Mouse (Mus musculus): ENCODE data around the gene Gjd2. TPM values are rescaled to one million over a fixed set of nuclear protein-coding genes. Genes with fewer than 3 reads are reported as not detected.

The Gjd2 gene
- polyA plus RNA-seq, 1 experiment from 2014 or later, result 0.15 TPM

GRCm38 (mm10) chr2:114047960-114048611, 34.7 kb upstream of the Gjd2 start:
- 89% methylated on average over 5 of the region's 5 CpGs for WGBS
- Histone ChIP-seq H3K27ac (replicated peaks) (no peak overlapping the region), H3K4me1 (peaks cover 6% of the 10 kb centered on the region), H3K4me3 (no peak overlapping the region), H3K36me3 (replicated peaks) (no peaks in the 10 kb centered on the region), H3K9me3 (no peaks in the 10 kb centered on the region), H3K27me3 (replicated peaks; ENCODE audit: low read depth, poor library complexity, severe bottlenecking) (no peaks in the 10 kb centered on the region)
- no peak for DNase-seq (ENCODE audit: low spot score)

- no peak overlapping the region for H3K27ac ChIP-seq (replicated peaks)
- no peak for DNase-seq (ENCODE audit: low spot score)
- H3K4me1 ChIP-seq, result no peaks in the 10 kb centered on the region
- no peaks in the 10 kb centered on the region for H3K36me3 ChIP-seq (replicated peaks)
- no peak overlapping the region for H3K4me3 ChIP-seq
- H3K9me3 ChIP-seq, result no peaks in the 10 kb centered on the region
- 92% methylated on average over 5 of the region's 5 CpGs for WGBS
- H3K27me3 ChIP-seq (replicated peaks; ENCODE audit: low read depth, poor library complexity, severe bottlenecking), result no peaks in the 10 kb centered on the region
These were observed 32.8 kb upstream of the Gjd2 start for GRCm38 (mm10) chr2:114046151-114046664.

- no peaks in the 10 kb centered on the region for H3K27me3 ChIP-seq (replicated peaks; ENCODE audit: low read depth, poor library complexity, severe bottlenecking)
- H3K4me1 ChIP-seq, result no peaks in the 10 kb centered on the region
- H3K9me3 ChIP-seq, result no peaks in the 10 kb centered on the region
- WGBS, result 65% methylated on average over 2 of the region's 2 CpGs
- DNase-seq (ENCODE audit: low spot score), result no peak
- no peak overlapping the region for H3K4me3 ChIP-seq
- no peak overlapping the region for H3K27ac ChIP-seq (replicated peaks)
- no peaks in the 10 kb centered on the region for H3K36me3 ChIP-seq (replicated peaks)
These were observed 24.5 kb upstream of the Gjd2 start for GRCm38 (mm10) chr2:114037926-114038325.

GRCm38 (mm10) chr2:114032259-114032658, 18.8 kb upstream of the Gjd2 start:
- H3K36me3 ChIP-seq (replicated peaks), result no peaks in the 10 kb centered on the region
- no peaks in the 10 kb centered on the region for H3K27me3 ChIP-seq (replicated peaks; ENCODE audit: low read depth, poor library complexity, severe bottlenecking)
- H3K4me3 ChIP-seq, result no peak overlapping the region
- 54% methylated on average over 2 of the region's 2 CpGs for WGBS
- H3K9me3 ChIP-seq, result no peaks in the 10 kb centered on the region
- H3K4me1 ChIP-seq, result peaks cover 9% of the 10 kb centered on the region; the same call in 1 of the 2 replicates
- no peak for DNase-seq (ENCODE audit: low spot score)
- no peak overlapping the region for H3K27ac ChIP-seq (replicated peaks)

- no peaks in the 10 kb centered on the region for H3K4me1 ChIP-seq
- H3K9me3 ChIP-seq, result no peaks in the 10 kb centered on the region
- H3K36me3 ChIP-seq (replicated peaks), result no peaks in the 10 kb centered on the region
- no peak overlapping the region for H3K27ac ChIP-seq (replicated peaks)
- no peak overlapping the region for H3K4me3 ChIP-seq
- no peaks in the 10 kb centered on the region for H3K27me3 ChIP-seq (replicated peaks; ENCODE audit: low read depth, poor library complexity, severe bottlenecking)
- no peak for DNase-seq (ENCODE audit: low spot score)
- 89% methylated on average over 6 of the region's 6 CpGs for WGBS
These were observed 10.0 kb upstream of the Gjd2 start for GRCm38 (mm10) chr2:114023383-114023782.

- Histone ChIP-seq H3K27ac (replicated peaks) (no peak overlapping the region), H3K4me3 (no peak overlapping the region), H3K27me3 (replicated peaks; ENCODE audit: low read depth, poor library complexity, severe bottlenecking) (peaks cover 3% of the 10 kb centered on the region), H3K9me3 (no peaks in the 10 kb centered on the region), H3K4me1 (no peaks in the 10 kb centered on the region), H3K36me3 (replicated peaks) (no peaks in the 10 kb centered on the region)
- DNase-seq (ENCODE audit: low spot score), result no peak
These were observed 6.8 kb upstream of the Gjd2 start for GRCm38 (mm10) chr2:114020210-114020563.

- H3K36me3 ChIP-seq (replicated peaks), result no peaks in the 10 kb centered on the region
- no peak overlapping the region for H3K4me3 ChIP-seq
- H3K27me3 ChIP-seq (replicated peaks; ENCODE audit: low read depth, poor library complexity, severe bottlenecking), result peaks cover 8% of the 10 kb centered on the region
- H3K27ac ChIP-seq (replicated peaks), result no peak overlapping the region
- DNase-seq (ENCODE audit: low spot score), result no peak
- no peaks in the 10 kb centered on the region for H3K4me1 ChIP-seq
- no peaks in the 10 kb centered on the region for H3K9me3 ChIP-seq
- 85% methylated on average over 11 of the region's 11 CpGs for WGBS
These were observed 6.2 kb upstream of the Gjd2 start for GRCm38 (mm10) chr2:114019474-114020209.

GRCm38 (mm10) chr2:114018136-114018535, 4.7 kb upstream of the Gjd2 start:
- peaks cover 10% of the 10 kb centered on the region for H3K4me1 ChIP-seq
- no peaks in the 10 kb centered on the region for H3K9me3 ChIP-seq
- H3K4me3 ChIP-seq, result no peak overlapping the region
- no peaks in the 10 kb centered on the region for H3K36me3 ChIP-seq (replicated peaks)
- H3K27ac ChIP-seq (replicated peaks), result no peak overlapping the region
- WGBS, result 49% methylated on average over 10 of the region's 10 CpGs
- peaks cover 23% of the 10 kb centered on the region for H3K27me3 ChIP-seq (replicated peaks; ENCODE audit: low read depth, poor library complexity, severe bottlenecking)
- no peak for DNase-seq (ENCODE audit: low spot score)

- no peak overlapping the region for H3K4me3 ChIP-seq
- H3K4me1 ChIP-seq, result peaks cover 12% of the 10 kb centered on the region
- H3K9me3 ChIP-seq, result no peaks in the 10 kb centered on the region
- H3K36me3 ChIP-seq (replicated peaks), result no peaks in the 10 kb centered on the region
- peaks cover 46% of the 10 kb centered on the region for H3K27me3 ChIP-seq (replicated peaks; ENCODE audit: low read depth, poor library complexity, severe bottlenecking)
- no peak for DNase-seq (ENCODE audit: low spot score)
- no peak overlapping the region for H3K27ac ChIP-seq (replicated peaks)
- 74% methylated on average over 6 of the region's 6 CpGs for WGBS
These were observed 1.4 kb upstream of the Gjd2 start for GRCm38 (mm10) chr2:114014839-114015238.

GRCm38 (mm10) chr2:114013846-114014245, 427 bp upstream of the Gjd2 start:
- Histone ChIP-seq H3K27me3 (replicated peaks; ENCODE audit: low read depth, poor library complexity, severe bottlenecking) (peaks cover 46% of the 10 kb centered on the region), H3K4me3 (peak overlapping the region; percentile 63), H3K9me3 (no peaks in the 10 kb centered on the region), H3K27ac (replicated peaks) (no peak overlapping the region), H3K36me3 (replicated peaks) (no peaks in the 10 kb centered on the region), H3K4me1 (peaks cover 12% of the 10 kb centered on the region)
- DNase-seq (ENCODE audit: low spot score), result no peak
- 2% methylated on average over 13 of the region's 13 CpGs for WGBS

GRCm38 (mm10) chr2:114012749-114013211, 639 bp downstream of the Gjd2 start:
- peaks cover 46% of the 10 kb centered on the region for H3K27me3 ChIP-seq (replicated peaks; ENCODE audit: low read depth, poor library complexity, severe bottlenecking)
- no peak overlapping the region for H3K27ac ChIP-seq (replicated peaks)
- 3% methylated on average over 19 of the region's 19 CpGs for WGBS
- no peaks in the 10 kb centered on the region for H3K36me3 ChIP-seq (replicated peaks)
- DNase-seq (ENCODE audit: low spot score), result peak; percentile 30
- peaks cover 12% of the 10 kb centered on the region for H3K4me1 ChIP-seq
- H3K9me3 ChIP-seq, result no peaks in the 10 kb centered on the region
- peak overlapping the region; percentile 63 for H3K4me3 ChIP-seq

GRCm38 (mm10) chr2:114011838-114012237, 1.6 kb downstream of the Gjd2 start:
- H3K4me3 ChIP-seq, result no peak overlapping the region
- no peaks in the 10 kb centered on the region for H3K36me3 ChIP-seq (replicated peaks)
- H3K27me3 ChIP-seq (replicated peaks; ENCODE audit: low read depth, poor library complexity, severe bottlenecking), result peaks cover 46% of the 10 kb centered on the region
- no peak overlapping the region for H3K27ac ChIP-seq (replicated peaks)
- 40% methylated on average over 4 of the region's 4 CpGs for WGBS
- peak; percentile 58 for DNase-seq (ENCODE audit: low spot score)
- H3K4me1 ChIP-seq, result peaks cover 12% of the 10 kb centered on the region
- no peaks in the 10 kb centered on the region for H3K9me3 ChIP-seq

GRCm38 (mm10) chr2:114008321-114008720, 5.1 kb downstream of the Gjd2 start:
- H3K27ac ChIP-seq (replicated peaks), result no peak overlapping the region
- peaks cover 4% of the 10 kb centered on the region for H3K4me1 ChIP-seq
- DNase-seq (ENCODE audit: low spot score), result no peak
- no peak overlapping the region for H3K4me3 ChIP-seq
- H3K36me3 ChIP-seq (replicated peaks), result no peaks in the 10 kb centered on the region
- 79% methylated on average over 2 of the region's 2 CpGs for WGBS
- peaks cover 25% of the 10 kb centered on the region for H3K27me3 ChIP-seq (replicated peaks; ENCODE audit: low read depth, poor library complexity, severe bottlenecking)
- no peaks in the 10 kb centered on the region for H3K9me3 ChIP-seq

All from embryonic facial prominence, embryonic 10.5 days (tissue).